Mouse (Mus musculus): ENCODE results near the gene L2hgdh.

- TF ChIP-seq POLR2A (IDR thresholded peaks at IDR 0.05; ENCODE audit: control insufficient read depth in 1 of 2, insufficient read depth in 1 of 2, low read depth in 1 of 2, low read length in 2 of 2, poor library complexity in 1 of 2), result no peak
- TF ChIP-seq EP300 (IDR thresholded peaks at IDR 0.05; ENCODE audit: low read depth in 1 of 2, low read length in 2 of 2), result no peak
- TF ChIP-seq CTCF (IDR thresholded peaks at IDR 0.05 in 2 of 3, conservative IDR thresholded peaks at IDR 0.05 in 1 of 3; ENCODE audit: control insufficient read depth in 1 of 3, insufficient read depth in 1 of 3, low read depth in 2 of 3, low read length in 3 of 3, poor library complexity in 1 of 3, severe bottlenecking in 1 of 3), result no peak
- TF ChIP-seq CHD1 (IDR thresholded peaks at IDR 0.05; ENCODE audit: low read depth, low read length), result no peak
- no peak for TF ChIP-seq USF2 (IDR thresholded peaks at IDR 0.05; ENCODE audit: borderline replicate concordance in 1 of 2, insufficient read depth in 1 of 2, low read depth in 1 of 2, low read length in 2 of 2)
- TF ChIP-seq ELF1 (IDR thresholded peaks at IDR 0.05; ENCODE audit: low read depth, low read length), result no peak
- no peak for TF ChIP-seq GABPA (IDR thresholded peaks at IDR 0.05; ENCODE audit: low read depth, low read length)
- TF ChIP-seq MAX (IDR thresholded peaks at IDR 0.05; ENCODE audit: low read length), result no peak
- TF ChIP-seq POLR2AphosphoS5 (IDR thresholded peaks at IDR 0.05; ENCODE audit: borderline replicate concordance, low read depth, low read length), result no peak
- no peak for TF ChIP-seq ZC3H11A (IDR thresholded peaks at IDR 0.05; ENCODE audit: low read depth, low read length)
- TF ChIP-seq USF1 (IDR thresholded peaks at IDR 0.05; ENCODE audit: low read depth, low read length), result no peak
- no peak for TF ChIP-seq MAFK (IDR thresholded peaks at IDR 0.05; ENCODE audit: borderline replicate concordance, low read depth, low read length)
- TF ChIP-seq BHLHE40 (IDR thresholded peaks at IDR 0.05; ENCODE audit: borderline replicate concordance, low read depth, low read length), result no peak
Observed at GRCm38 (mm10) chr12:69756015-69756414, 31.3 kb upstream of the L2hgdh start.
